Mouse (Mus musculus) kidney, adult 2 months (tissue): ENCODE measurements around the gene Rad54l.

Experiments used
- CTCF ChIP-seq: fragments of 200-500 bp; conservative IDR thresholded peaks from 2 replicates; pipeline ENCODE4 v1.5.1; 2011; ENCODE audit warnings: low read depth, mild to moderate bottlenecking, control low read depth, low read length, moderate library complexity, mixed read lengths; ENCODE audit not compliant: insufficient read depth, insufficient read length
- POLR2A ChIP-seq: fragments of 200-500 bp; IDR thresholded peaks from one replicate; pipeline ENCODE4 v1.6.1; 2011; ENCODE audit warnings: low read depth, low read length, control low read depth

DNA sequence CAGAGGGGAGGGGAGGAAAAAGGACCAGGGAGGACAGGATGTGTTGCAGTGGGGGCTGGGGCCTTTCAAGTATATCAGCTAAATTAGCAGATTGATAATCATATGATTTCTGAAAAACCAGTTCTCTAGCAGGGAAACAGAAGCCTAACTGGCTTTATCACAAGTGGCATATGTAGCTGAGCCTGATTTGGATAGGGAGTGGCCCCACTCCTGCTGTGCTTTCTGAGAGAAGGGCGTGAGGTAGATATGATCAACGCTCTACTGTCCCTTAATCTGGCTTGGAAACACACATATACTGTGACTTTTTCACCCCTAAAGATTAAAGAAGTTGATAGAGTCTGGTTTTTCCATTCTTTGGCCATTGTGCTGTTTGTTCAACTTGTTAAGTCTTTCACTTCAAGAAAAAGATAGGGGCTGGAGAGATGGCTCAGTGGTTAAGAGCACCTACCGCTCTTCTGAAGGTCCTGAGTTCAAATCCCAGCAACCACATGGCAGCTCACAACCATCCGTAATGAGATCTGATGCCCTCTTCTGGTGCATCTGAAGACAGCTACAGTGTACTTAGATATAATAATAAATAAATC, 2.4 kb upstream of the Rad54l start:
- TF ChIP-seq CTCF: no peak
- TF ChIP-seq POLR2A: no peak
